Mouse (Mus musculus) C3H10T1/2 (cell line): ENCODE results near the gene Ugt2a3. TPM values are rescaled to one million over a fixed set of nuclear protein-coding genes. Genes with fewer than 3 reads are reported as not detected.

ENCODE experiments used
- polyA plus RNA-seq, 2 experiments: library from polyadenylated mRNA; unstranded; fragments of >200 nt; fragmentation: generic; extraction: Trizol; gene quantifications; one replicate each; pipeline ENCODE4 v1.2.1; 2012; ENCODE audit warnings: missing spikeins in 2 of 2

Gene Ugt2a3
- polyA plus RNA-seq = not detected

GRCm38 (mm10) chr5:87336961-87337697 lies at the start of gene Ugt2a3:
Gene Ugt2a3 (minus strand): TSS chr5:87337195.

Other genes with a start within 250 kb of the Ugt2a3 start
- not detected for gene Ugt2b36, start 244.6 kb downstream of the Ugt2a3 start, polyA plus RNA-seq
- not detected for gene Ugt2b5, start 196.9 kb downstream of the Ugt2a3 start, polyA plus RNA-seq
- not detected for gene Ugt2b37, start 82.4 kb downstream of the Ugt2a3 start, polyA plus RNA-seq
- gene Ugt2b38, start 87.0 kb upstream of the Ugt2a3 start, polyA plus RNA-seq = not detected
- gene Ugt2a2, start 145.1 kb upstream of the Ugt2a3 start, polyA plus RNA-seq = not detected
- gene Gm43638, start 149.6 kb upstream of the Ugt2a3 start, polyA plus RNA-seq = not detected
- gene Ugt2a1, start 153.7 kb upstream of the Ugt2a3 start, polyA plus RNA-seq = not detected
- not detected for gene Sult1b1, start 201.0 kb upstream of the Ugt2a3 start, polyA plus RNA-seq
- not detected for gene Sult1d1, start 231.8 kb upstream of the Ugt2a3 start, polyA plus RNA-seq